Mouse (Mus musculus) liver, embryonic 14.5 days (tissue): Measurements from ENCODE around the gene Als2cr12. TPM values are rescaled to one million over a fixed set of nuclear protein-coding genes. Genes with fewer than 3 reads are reported as not detected.
"Not testable (repeated sequence)": the region's sequence is repeated elsewhere in the genome, so short reads cannot be mapped to it uniquely, and the experiment has no call there.

Source experiments
- ATAC-seq: fragments of 200-750 bp; cut with Nextera tagmentation; 2 replicates; pipeline ENCODE4 v1.8.0; 2017; ENCODE audit warnings: moderate number of reproducible peaks, mild to moderate bottlenecking, moderate library complexity; ENCODE audit not compliant: insufficient read depth
- DNase-seq, 3 experiments: peaks; one replicate each; pipeline ENCODE4 v3.0.0-alpha.2; 2012 to 2013; ENCODE audit warnings: low read depth in 3 of 3, low spot score in 3 of 3
- H3K27ac ChIP-seq: fragments of 300-500 bp; sonication (generic); 2 replicates; pipeline ENCODE4 v1.5.1; 2014; ENCODE audit warnings: moderate library complexity, mild to moderate bottlenecking, control low read depth, inconsistent platforms
- H3K27me3 ChIP-seq: fragments of 300-500 bp; sonication (generic); 2 replicates; pipeline ENCODE4 v1.6.1; 2014; ENCODE audit warnings: mild to moderate bottlenecking, low read length, moderate library complexity; ENCODE audit not compliant: control insufficient read depth, insufficient read depth
- H3K36me3 ChIP-seq: fragments of 300-500 bp; sonication (generic); replicated peaks from 2 replicates; pipeline ENCODE4 v1.6.1; 2014; ENCODE audit warnings: low read depth; ENCODE audit not compliant: control insufficient read depth, insufficient read depth
- H3K4me1 ChIP-seq, 2 experiments: fragments of 200-500 bp in 1 of 2; fragments of 300-500 bp in 1 of 2; sonication (generic) in 1 of 2; replicated peaks; 2 replicates each; pipeline ENCODE4 v1.6.1; 2012 to 2014; ENCODE audit warnings: antibody characterized with exemption in 1 of 2, inconsistent platforms in 1 of 2, low read length in 1 of 2; ENCODE audit not compliant: control insufficient read depth in 2 of 2, insufficient read depth in 2 of 2
- H3K4me2 ChIP-seq: fragments of 300-500 bp; sonication (generic); 2 replicates; pipeline ENCODE4 v1.6.1; 2014; ENCODE audit warnings: low read depth, mild to moderate bottlenecking, control low read depth, moderate library complexity
- H3K4me3 ChIP-seq, 2 experiments: fragments of 200-500 bp in 1 of 2; fragments of 300-500 bp in 1 of 2; sonication (generic) in 1 of 2; 2 replicates each; pipeline ENCODE4 v1.5.1; 2012 to 2014; ENCODE audit warnings: low read depth in 2 of 2, low read length in 2 of 2, mild to moderate bottlenecking in 2 of 2, control low read depth in 1 of 2, inconsistent platforms in 1 of 2, moderate library complexity in 1 of 2; ENCODE audit not compliant: insufficient read depth in 1 of 2
- H3K9ac ChIP-seq: fragments of 300-500 bp; sonication (generic); replicated peaks from 2 replicates; pipeline ENCODE4 v1.6.1; 2014; ENCODE audit warnings: mild to moderate bottlenecking, control low read depth, moderate library complexity
- H3K9me3 ChIP-seq: fragments of 300-500 bp; sonication (generic); 2 replicates; pipeline ENCODE4 v1.6.1; 2016; ENCODE audit warnings: low read length, mixed read lengths; ENCODE audit not compliant: control insufficient read depth
- CTCF ChIP-seq: IDR thresholded peaks from 2 replicates; pipeline ENCODE4 v1.5.1; 2016; ENCODE audit warnings: antibody characterized with exemption, low read depth, control low read depth
- EP300 ChIP-seq: IDR thresholded peaks from 2 replicates; pipeline ENCODE4 v1.6.1; 2016; ENCODE audit warnings: antibody characterized with exemption, low read depth
- WGBS: fragments of 180-500 bp; shearing (Covaris S2); extraction: QIAGEN DNeasy Blood & Tissue Kit; methylation state at CpG from one replicate; pipeline ENCODE4 v1.1.7; 2014; ENCODE audit not compliant: insufficient replicate concordance; 5-methylcytosine and 5-hydroxymethylcytosine counted together
- polyA plus RNA-seq, 2 experiments: library from polyadenylated mRNA; depleted of rRNA in 1 of 2; stranded (reverse) in 1 of 2; unstranded in 1 of 2; fragments of >200 nt; fragmentation: Nextera tagmentation in 1 of 2; extraction: Ambion mirVana in 1 of 2; gene quantifications; 2 replicates each; pipeline versions ENCODE4 v1.2.1 to v1.2.3; 2012 to 2014

The Als2cr12 gene
- polyA plus RNA-seq, 2 experiments, result not detected

DNA sequence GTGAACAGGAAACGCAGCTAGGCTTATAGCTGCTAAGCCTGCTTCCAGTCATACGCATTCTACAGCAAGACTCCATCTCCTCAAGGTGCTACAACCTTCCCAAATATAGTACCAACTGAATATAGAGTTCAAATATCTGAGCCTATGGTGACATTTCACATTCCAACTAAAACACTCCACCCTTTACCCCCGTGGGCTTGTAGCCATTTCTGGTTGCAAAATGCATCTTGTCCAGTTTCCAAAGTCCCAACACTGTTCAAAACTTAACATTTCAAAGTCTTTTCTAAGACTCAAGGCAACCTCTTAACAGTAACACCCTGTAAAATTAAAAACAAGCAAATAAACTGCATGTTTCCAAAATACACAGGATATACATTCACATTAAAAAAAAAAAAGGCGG is 80.6 kb downstream of the Als2cr12 start:
- H3K4me1 ChIP-seq, result no peaks in the 10 kb centered on the region; a peak in 1 of 4 replicates
- WGBS, result 62% methylated on average over 4 of the region's 4 CpGs
- TF ChIP-seq EP300, result no peak
- TF ChIP-seq CTCF, result no peak
- ATAC-seq, result no peak
- no peak overlapping the region for H3K9ac ChIP-seq
- no peaks in the 10 kb centered on the region for H3K27me3 ChIP-seq
- H3K36me3 ChIP-seq, result no peaks in the 10 kb centered on the region
- no peaks in the 10 kb centered on the region for H3K9me3 ChIP-seq
- DNase-seq, result no peak
- H3K27ac ChIP-seq, result no peak overlapping the region
- H3K4me3 ChIP-seq, result no peak overlapping the region
- H3K4me2 ChIP-seq, result no peak overlapping the region

DNA sequence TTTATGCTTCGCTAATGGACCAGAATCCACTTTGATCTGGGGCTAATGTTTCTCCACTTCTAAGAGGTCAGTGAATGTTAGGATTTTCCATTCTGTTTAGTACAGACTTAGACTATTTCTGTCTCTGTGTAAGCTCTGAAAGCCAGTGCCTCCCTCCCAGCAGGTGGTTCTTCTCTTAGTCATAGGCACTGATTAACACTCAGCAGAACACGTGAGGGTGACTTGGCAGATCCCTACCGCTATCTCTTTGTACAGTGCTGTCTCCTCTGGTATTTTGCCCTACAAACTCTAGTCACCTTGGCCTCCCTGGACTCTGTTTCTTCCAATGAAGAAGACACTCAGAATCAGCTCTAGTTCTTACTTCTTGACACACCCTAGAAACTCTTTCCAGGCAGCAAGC is 81.4 kb downstream of the Als2cr12 start:
- Histone ChIP-seq H3K27ac (no peak overlapping the region), H3K4me1 (no peaks in the 10 kb centered on the region; a peak in 1 of 4 replicates), H3K9ac (no peak overlapping the region), H3K9me3 (no peaks in the 10 kb centered on the region), H3K27me3 (no peaks in the 10 kb centered on the region), H3K36me3 (no peaks in the 10 kb centered on the region), H3K4me2 (no peak overlapping the region), H3K4me3 (no peak overlapping the region)
- no peak for TF ChIP-seq EP300
- TF ChIP-seq CTCF, result no peak
- ATAC-seq (no peak), DNase-seq (no peak)
- WGBS, result 55% methylated on average over 3 of the region's 3 CpGs

DNA sequence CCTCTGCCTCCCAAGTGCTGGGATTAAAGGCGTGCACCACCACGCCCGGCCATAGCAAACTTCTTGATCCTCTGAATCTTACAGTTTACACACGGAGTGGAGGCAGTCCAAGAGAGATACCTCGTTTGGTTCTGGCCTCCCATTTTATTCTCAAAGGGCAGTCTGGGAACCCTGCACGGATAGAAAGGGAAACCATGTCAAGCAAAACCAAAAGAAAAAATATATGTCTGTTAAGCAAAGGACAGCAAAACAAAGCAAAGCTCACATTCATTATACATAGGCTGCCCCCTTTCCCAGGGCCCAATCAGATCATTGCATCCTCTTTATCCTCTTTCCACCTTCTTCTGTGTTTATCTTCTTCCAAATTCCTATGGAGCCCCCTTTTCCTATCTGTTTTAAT is 82.0 kb downstream of the Als2cr12 start:
- no peak overlapping the region for H3K27ac ChIP-seq
- H3K4me1 ChIP-seq, result no peaks in the 10 kb centered on the region; a peak in 1 of 4 replicates
- peak; percentile 10 to 33 (median 11) for DNase-seq
- no peak overlapping the region for H3K4me3 ChIP-seq
- no peak for TF ChIP-seq CTCF
- no peak for TF ChIP-seq EP300
- no peaks in the 10 kb centered on the region for H3K27me3 ChIP-seq
- no peaks in the 10 kb centered on the region for H3K36me3 ChIP-seq
- H3K9ac ChIP-seq, result no peak overlapping the region
- no peak overlapping the region for H3K4me2 ChIP-seq
- H3K9me3 ChIP-seq, result no peaks in the 10 kb centered on the region
- ATAC-seq, result no peak
- WGBS, result 65% methylated on average over 6 of the region's 6 CpGs

DNA sequence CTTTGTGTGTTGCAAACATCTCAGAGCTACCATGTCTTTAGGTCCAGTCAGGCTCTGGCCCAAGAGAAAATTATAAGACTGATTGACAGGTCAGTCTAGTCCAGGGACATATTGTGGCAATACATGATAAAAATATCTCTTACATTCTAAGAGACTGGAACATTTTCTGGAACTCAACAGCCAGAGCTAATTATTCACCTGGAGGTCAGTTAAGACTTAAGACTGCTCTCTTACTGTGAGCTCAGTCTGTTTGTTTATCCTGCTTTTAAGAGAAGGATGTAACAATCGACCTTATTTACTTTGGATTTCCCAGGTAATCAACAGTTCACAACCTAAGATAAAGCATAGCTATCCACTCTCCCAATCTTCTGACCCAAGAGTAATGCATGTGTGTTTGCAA is 85.2 kb downstream of the Als2cr12 start:
- H3K36me3 ChIP-seq, result no peaks in the 10 kb centered on the region
- no peak overlapping the region for H3K27ac ChIP-seq
- ATAC-seq, result no peak
- TF ChIP-seq EP300, result no peak
- TF ChIP-seq CTCF, result no peak
- 14% methylated on average over 1 of the region's 1 CpGs for WGBS
- no peak for DNase-seq
- no peaks in the 10 kb centered on the region for H3K9me3 ChIP-seq
- H3K27me3 ChIP-seq, result no peaks in the 10 kb centered on the region
- H3K4me1 ChIP-seq, result no peaks in the 10 kb centered on the region
- H3K9ac ChIP-seq, result no peak overlapping the region
- H3K4me3 ChIP-seq, result no peak overlapping the region
- H3K4me2 ChIP-seq, result no peak overlapping the region

DNA sequence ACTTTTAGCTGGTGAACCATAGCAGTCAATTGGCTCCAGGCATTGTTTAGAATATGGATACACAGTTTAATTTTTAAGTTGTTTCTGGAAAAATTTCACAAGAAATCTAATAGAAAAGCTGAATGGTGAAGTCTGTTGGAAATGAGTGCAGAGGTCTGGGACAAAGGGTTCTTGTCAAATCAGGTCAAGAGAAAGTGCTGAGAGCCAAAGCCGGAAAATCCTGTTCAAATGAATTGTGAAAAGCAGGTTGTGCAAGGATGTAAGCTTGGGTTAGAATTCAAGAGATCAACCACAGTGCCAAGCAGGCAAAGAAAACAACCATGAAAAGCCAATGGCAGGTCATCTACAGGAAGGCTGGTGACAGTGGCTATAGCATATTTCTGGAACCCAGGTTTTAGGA is 85.6 kb downstream of the Als2cr12 start:
- ATAC-seq (no peak), DNase-seq (no peak)
- Histone ChIP-seq H3K9ac (no peak overlapping the region), H3K27ac (no peak overlapping the region), H3K4me2 (no peak overlapping the region), H3K4me3 (no peak overlapping the region), H3K36me3 (no peaks in the 10 kb centered on the region), H3K27me3 (no peaks in the 10 kb centered on the region), H3K4me1 (no peaks in the 10 kb centered on the region), H3K9me3 (no peaks in the 10 kb centered on the region)
- no peak for TF ChIP-seq EP300
- TF ChIP-seq CTCF, result no peak
- WGBS, result 61% methylated on average over 1 of the region's 1 CpGs

DNA sequence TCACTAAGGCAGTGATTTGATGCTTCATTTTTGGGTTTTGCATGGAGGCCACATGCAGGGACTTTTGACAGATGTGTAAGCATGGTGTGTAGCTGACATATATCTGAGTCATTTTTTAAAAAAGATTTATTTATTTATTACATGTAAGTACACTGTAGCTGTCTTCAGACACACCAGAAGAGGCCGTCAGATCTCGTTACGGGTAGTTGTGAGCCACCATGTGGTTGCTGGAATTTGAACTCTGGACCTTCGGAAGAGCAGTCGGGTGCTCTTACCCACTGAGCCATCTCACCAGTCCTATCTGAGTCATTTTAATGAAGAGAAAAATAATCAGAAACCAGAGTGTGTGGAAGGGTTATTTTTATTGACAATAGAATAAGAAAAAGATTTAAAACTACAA is 86.2 kb downstream of the Als2cr12 start:
- not testable (repeated sequence) for H3K36me3 ChIP-seq, H3K4me3 ChIP-seq, H3K27ac ChIP-seq, H3K4me1 ChIP-seq, H3K9me3 ChIP-seq, ATAC-seq, H3K27me3 ChIP-seq, DNase-seq, H3K9ac ChIP-seq, H3K4me2 ChIP-seq
- WGBS, result 72% methylated on average over 5 of the region's 5 CpGs
